Mouse (Mus musculus) liver, embryonic 14 days (tissue): ENCODE data around the gene Vstm2a. TPM values are rescaled to one million over a fixed set of nuclear protein-coding genes. Genes with fewer than 3 reads are reported as not detected.

ENCODE experiments used
- polyA plus RNA-seq: library from polyadenylated mRNA; depleted of rRNA; stranded (reverse); fragments of >200 nt; gene quantifications from 2 replicates; pipeline ENCODE4 v1.2.3, GENCODE M21; 2012; rRNA removed

Gene Vstm2a
- 0.05 TPM in 2 replicates for polyA plus RNA-seq

GRCm38 (mm10) chr11:16257473-16257921, at the start of gene Vstm2a:
Gene Vstm2a (plus strand): TSS chr11:16257724.

